Mouse (Mus musculus) frontal cortex, postnatal 14 days (tissue): ENCODE measurements around the gene Arhgdib.
"Not testable (repeated sequence)": the region's sequence is repeated elsewhere in the genome, so short reads cannot be mapped to it uniquely, and the experiment has no call there.

ENCODE experiments used
- DNase-seq, 2 experiments: peaks; one replicate each; pipeline ENCODE4 v3.0.0; 2022; ENCODE audit warnings: low spot score in 2 of 2

Arhgdib gene

GRCm38 (mm10) chr6:136941051-136942021 is at the start of gene Arhgdib:
TSS of gene Arhgdib (minus strand) at chr6:136941899.
- DNase-seq: no peak

GRCm38 (mm10) chr6:136990557-136990956 is 48.9 kb upstream of the Arhgdib start:
- DNase-seq: no peak

GRCm38 (mm10) chr6:136989824-136990497 is 48.3 kb upstream of the Arhgdib start:
- no peak for DNase-seq

GRCm38 (mm10) chr6:136988536-136989060 is 46.9 kb upstream of the Arhgdib start:
- no peak for DNase-seq

GRCm38 (mm10) chr6:136986718-136987117 is 45.0 kb upstream of the Arhgdib start:
- DNase-seq: no peak

GRCm38 (mm10) chr6:136986019-136986418 is 44.3 kb upstream of the Arhgdib start:
- no peak for DNase-seq

GRCm38 (mm10) chr6:136983201-136983600 is 41.5 kb upstream of the Arhgdib start:
- no peak for DNase-seq

GRCm38 (mm10) chr6:136982581-136982980 is 40.9 kb upstream of the Arhgdib start:
- no peak for DNase-seq

- DNase-seq: no peak
Observed at GRCm38 (mm10) chr6:136980331-136980746, 38.6 kb upstream of the Arhgdib start.

GRCm38 (mm10) chr6:136979274-136980082 is 37.8 kb upstream of the Arhgdib start:
- no peak for DNase-seq

- not testable (repeated sequence) for DNase-seq
Observed at GRCm38 (mm10) chr6:136968877-136969276, 27.2 kb upstream of the Arhgdib start.

- DNase-seq: no peak
Observed at GRCm38 (mm10) chr6:136967466-136967865, 25.8 kb upstream of the Arhgdib start.

GRCm38 (mm10) chr6:136965912-136966311 is 24.2 kb upstream of the Arhgdib start:
- DNase-seq: no peak

- DNase-seq: no peak
Observed at GRCm38 (mm10) chr6:136964609-136965510, 23.2 kb upstream of the Arhgdib start.

GRCm38 (mm10) chr6:136962957-136963356 is 21.3 kb upstream of the Arhgdib start:
- no peak for DNase-seq

- DNase-seq: no peak
Observed at GRCm38 (mm10) chr6:136959131-136959530, 17.4 kb upstream of the Arhgdib start.

GRCm38 (mm10) chr6:136957062-136957461 is 15.4 kb upstream of the Arhgdib start:
- DNase-seq: no peak

GRCm38 (mm10) chr6:136955240-136955639 is 13.5 kb upstream of the Arhgdib start:
- no peak for DNase-seq

- no peak for DNase-seq
Observed at GRCm38 (mm10) chr6:136954715-136955114, 13.0 kb upstream of the Arhgdib start.

- no peak for DNase-seq
Observed at GRCm38 (mm10) chr6:136954192-136954591, 12.5 kb upstream of the Arhgdib start.

- no peak for DNase-seq
Observed at GRCm38 (mm10) chr6:136952930-136953329, 11.2 kb upstream of the Arhgdib start.
